In genomic region chr2:26638572-26638971, GRCm38 (mm10) we compare ENCODE assay signal across 11 mouse cellular contexts. TPM values are rescaled to one million over a fixed set of nuclear protein-coding genes. Genes with fewer than 3 reads are reported as not detected.
A peak's percentile ranks its signal among the peaks of the same experiment; 100 is the strongest.
DNase-seq lines count a peak whose midpoint lies in the region; ATAC-seq and TF ChIP-seq lines count a peak whose summit lies in the region.
"Had no signal": no experiment of that assay in that cellular context is flagged by ENCODE, and none has a peak within 500 bp of the region (broad histone marks: within the 10 kb centered on the region; RNA-seq: fewer than 3 reads in every experiment).

No protein-coding gene starts in this region.

- no peaks in the 10 kb centered on the region for H3K27me3 ChIP-seq in heart, adult 2 months (ENCODE audit: control insufficient read depth, insufficient read depth, low read length)
- no peaks in the 10 kb centered on the region for H3K27me3 ChIP-seq in ES-Bruce4 (ENCODE audit: control insufficient read depth, insufficient read depth, low read length, poor library complexity, severe bottlenecking)
- no peaks in the 10 kb centered on the region for H3K27me3 ChIP-seq in heart, postnatal 0 days (ENCODE audit: control insufficient read depth, insufficient read depth, low read length)

- peaks cover 7% of the 10 kb centered on the region for H3K36me3 ChIP-seq in heart, adult 2 months (ENCODE audit: control insufficient read depth, insufficient read depth, low read length)
- H3K36me3 ChIP-seq in ES-Bruce4 (ENCODE audit: control insufficient read depth, insufficient read depth, low read length, poor library complexity, severe bottlenecking): peaks cover 32% of the 10 kb centered on the region
- H3K36me3 ChIP-seq in heart, postnatal 0 days (replicated peaks; ENCODE audit: control insufficient read depth, insufficient read depth, low read length): peaks cover 29% of the 10 kb centered on the region
- H3K36me3 ChIP-seq in macrophage (ENCODE audit: inconsistent target): peaks cover 31% of the 10 kb centered on the region

- TF ChIP-seq EP300 in heart, adult 2 months (IDR thresholded peaks at IDR 0.05; ENCODE audit: insufficient read depth, low read depth, low read length): no peak
- TF ChIP-seq EP300 in ES-Bruce4 (IDR thresholded peaks at IDR 0.05; ENCODE audit: insufficient read depth, low read depth, low read length): no peak
- no peak for TF ChIP-seq EP300 in heart, postnatal 0 days (IDR thresholded peaks at IDR 0.05; ENCODE audit: low read depth)

- H3K79me2 ChIP-seq in heart, adult 2 months (replicated peaks; ENCODE audit: control insufficient read depth, insufficient read depth, low read length): no peaks in the 10 kb centered on the region
- H3K79me2 ChIP-seq in macrophage (ENCODE audit: inconsistent target): peaks cover 28% of the 10 kb centered on the region

- no peaks in the 10 kb centered on the region for H3K9me3 ChIP-seq in ES-Bruce4 (replicated peaks; ENCODE audit: control insufficient read depth, insufficient read depth, low read length, poor library complexity, severe bottlenecking)
- H3K9me3 ChIP-seq in heart, postnatal 0 days (replicated peaks; ENCODE audit: control insufficient read depth, low read length): no peaks in the 10 kb centered on the region

- intact Hi-C loops in heart, adult 2 months (cut with DNase I): no loop called here

- H3K9ac ChIP-seq in heart, adult 2 months (ENCODE audit: low read depth, low read length): peak overlapping the region; percentile 34; the same call in 1 of the 2 replicates
- peak overlapping the region; percentile 100 for H3K9ac ChIP-seq in ES-Bruce4 (ENCODE audit: low read depth, poor library complexity, severe bottlenecking)
- no peak overlapping the region for H3K9ac ChIP-seq in heart, postnatal 0 days (replicated peaks; ENCODE audit: low read depth, low read length)

- no peak for ATAC-seq in heart, postnatal 0 days (ENCODE audit: insufficient read depth, low read depth)

- peak overlapping the region; percentile 87 for H3K4me3 ChIP-seq in heart, adult 2 months
- H3K4me3 ChIP-seq in ES-Bruce4 (ENCODE audit: low read depth, low read length): peak overlapping the region; percentile 99
- H3K4me3 ChIP-seq in heart, postnatal 0 days (ENCODE audit: low read depth, low read length): peak overlapping the region; percentile 86
- peak overlapping the region; percentile 99; the same call in 1 of the 2 replicates for H3K4me3 ChIP-seq in macrophage (ENCODE audit: inconsistent target)

- 61% methylated on average over 5 of the region's 5 CpGs for WGBS in heart, adult 2 months
- WGBS in heart, postnatal 0 days: 61% methylated on average over 5 of the region's 5 CpGs
- 55% methylated on average over 5 of the region's 5 CpGs for WGBS in macrophage (ENCODE audit: missing documents)

- TF ChIP-seq CTCF in heart, adult 2 months (IDR thresholded peaks at IDR 0.05): no peak
- TF ChIP-seq CTCF in ES-Bruce4 (IDR thresholded peaks at IDR 0.05; ENCODE audit: low read depth, low read length): no peak
- TF ChIP-seq CTCF in heart, postnatal 0 days (IDR thresholded peaks at IDR 0.05; ENCODE audit: low read depth): no peak

- peak overlapping the region; percentile 73 for H3K4me2 ChIP-seq in heart, postnatal 0 days (ENCODE audit: low read depth, low read length)

- H3K4me1 ChIP-seq in heart, adult 2 months (ENCODE audit: control insufficient read depth, insufficient read depth, low read length): peaks cover 8% of the 10 kb centered on the region
- H3K4me1 ChIP-seq in ES-Bruce4 (ENCODE audit: control insufficient read depth, insufficient read depth, low read length): no peaks in the 10 kb centered on the region
- peaks cover 15% of the 10 kb centered on the region for H3K4me1 ChIP-seq in heart, postnatal 0 days (ENCODE audit: control insufficient read depth, insufficient read depth)

- DNase-seq in heart, adult 2 months: no peak
- DNase-seq in heart, adult 18-20 months: no peak
- no peak for DNase-seq in heart, postnatal 0 days (ENCODE audit: low spot score)
- DNase-seq in urinary bladder, adult 2 months (ENCODE audit: low spot score): no peak
- DNase-seq in thymus, postnatal 4 days: no peak
- no peak for DNase-seq in lung, postnatal 4 days

- peak overlapping the region; percentile 2; the same call in 1 of the 2 replicates for H3K27ac ChIP-seq in heart, adult 2 months
- H3K27ac ChIP-seq in ES-Bruce4 (ENCODE audit: insufficient read depth, low read length) (peak overlapping the region; percentile 55), macrophage (no peak overlapping the region)
- H3K27ac ChIP-seq in heart, postnatal 0 days (ENCODE audit: low read depth): no peak overlapping the region

- TF ChIP-seq POLR2A in heart, adult 2 months (IDR thresholded peaks at IDR 0.05; ENCODE audit: insufficient read depth, low read depth, low read length): no peak
- TF ChIP-seq POLR2A in ES-Bruce4 (IDR thresholded peaks at IDR 0.05; ENCODE audit: insufficient read depth, low read length): no peak

RNA-seq across cellular contexts. Expression of gene Fam69b, which starts 10.3 kb away (rescaled TPM):
- total RNA-seq in heart, adult 2 months (2021): 10 to 100 TPM; 20.0 to 21.1 TPM
- 45.7 and 47.6 TPM in 2 replicates for polyA plus RNA-seq in heart, adult 2 months (2012; rRNA removed)
- 10 to 100 TPM; 22.0 to 22.2 TPM for total RNA-seq in heart, adult 18-20 months (2021)
- 4.9 and 5.3 TPM in 2 replicates for polyA plus RNA-seq in ES-Bruce4 (2011; ENCODE audit: insufficient read depth, insufficient read length, low read depth, missing spikeins)
- 16.5 and 23.2 TPM in 2 replicates for total RNA-seq in heart, postnatal 0 days (2014; rRNA removed; ENCODE audit: low replicate concordance)
- polyA plus RNA-seq in heart, postnatal 0 days (2015; fragmentation: Nextera tagmentation; extraction: Ambion mirVana): 7.7 and 9.7 TPM in 2 replicates
- 1 to 10 TPM in 1 of 26 experiments, not detected in 25; 1.9 TPM for total RNA-seq in macrophage (2018; cell fraction: chromatin; rRNA removed)
- total RNA-seq in macrophage (2018; cell fraction: cytosol; rRNA removed): under 1 TPM in 9 of 26 experiments, not detected in 17; 0.09 to 0.27 (median 0.11) TPM
- under 1 TPM in 1 of 26 experiments, not detected in 25; 0.44 TPM for total RNA-seq in macrophage (2018; cell fraction: nucleus; rRNA removed)
- polyA plus RNA-seq in macrophage (2018): 0.51 TPM in 1 of 3 replicates, not detected in the others
- 11.5 and 12.5 TPM in 2 replicates for polyA plus RNA-seq in urinary bladder, adult 2 months (2012; rRNA removed)

RNA-seq across cellular contexts. Expression of gene Lcn4, which starts 32.5 kb away (rescaled TPM):
- total RNA-seq in heart, adult 2 months (2021): not detected
- not detected in 2 replicates for polyA plus RNA-seq in heart, adult 2 months (2012; rRNA removed)
- not detected for total RNA-seq in heart, adult 18-20 months (2021)
- polyA plus RNA-seq in ES-Bruce4 (2011; ENCODE audit: insufficient read depth, insufficient read length, low read depth, missing spikeins): not detected in 2 replicates
- not detected in 2 replicates for total RNA-seq in heart, postnatal 0 days (2014; rRNA removed; ENCODE audit: low replicate concordance)
- not detected in 2 replicates for polyA plus RNA-seq in heart, postnatal 0 days (2015; fragmentation: Nextera tagmentation; extraction: Ambion mirVana)
- not detected for total RNA-seq in macrophage (2018; cell fraction: chromatin; rRNA removed)
- not detected for total RNA-seq in macrophage (2018; cell fraction: cytosol; rRNA removed)
- total RNA-seq in macrophage (2018; cell fraction: nucleus; rRNA removed): not detected
- not detected in 3 replicates for polyA plus RNA-seq in macrophage (2018)
- not detected in 2 replicates for polyA plus RNA-seq in urinary bladder, adult 2 months (2012; rRNA removed)
- total RNA-seq: common myeloid progenitor, adult 5-6 weeks; liver, adult 2 months had no signal
- polyA plus RNA-seq: liver, adult 2 months had no signal

RNA-seq across cellular contexts. Expression of gene Agpat2, which starts 34.4 kb away (rescaled TPM):
- total RNA-seq in heart, adult 2 months (2021): 10 to 100 TPM; 52.8 to 59.2 TPM
- polyA plus RNA-seq in heart, adult 2 months (2012; rRNA removed): 117 and 142 TPM in 2 replicates
- 10 to 100 TPM; 53.9 to 88.6 TPM for total RNA-seq in heart, adult 18-20 months (2021)
- polyA plus RNA-seq in ES-Bruce4 (2011; ENCODE audit: insufficient read depth, insufficient read length, low read depth, missing spikeins) (19.7 and 21.0 TPM in 2 replicates), macrophage (2018) (26.9 to 35.7 TPM (median 35.5 TPM) in 3 replicates)
- 41.0 and 49.3 TPM in 2 replicates for total RNA-seq in heart, postnatal 0 days (2014; rRNA removed; ENCODE audit: low replicate concordance)
- 23.9 and 24.1 TPM in 2 replicates for polyA plus RNA-seq in heart, postnatal 0 days (2015; fragmentation: Nextera tagmentation; extraction: Ambion mirVana)
- total RNA-seq in macrophage (2018; cell fraction: chromatin; rRNA removed): 10 to 100 TPM in 14 of 26 experiments, 1 to 10 TPM in 12; 2.1 to 27.3 (median 10.4) TPM
- total RNA-seq in macrophage (2018; cell fraction: cytosol; rRNA removed): 10 to 100 TPM; 15.1 to 41.4 (median 22.9) TPM
- total RNA-seq in macrophage (2018; cell fraction: nucleus; rRNA removed): 10 to 100 TPM in 20 of 26 experiments, 1 to 10 TPM in 6; 6.4 to 27.3 (median 13.7) TPM
- 48.3 and 63.6 TPM in 2 replicates for polyA plus RNA-seq in urinary bladder, adult 2 months (2012; rRNA removed)

RNA-seq across cellular contexts. Expression of gene Gm20532, which starts 52.1 kb away (rescaled TPM):
- not detected for total RNA-seq in heart, adult 2 months (2021)
- polyA plus RNA-seq in heart, adult 2 months (2012; rRNA removed): not detected in 2 replicates
- total RNA-seq in heart, adult 18-20 months (2021): not detected
- polyA plus RNA-seq in ES-Bruce4 (2011; ENCODE audit: insufficient read depth, insufficient read length, low read depth, missing spikeins): not detected in 2 replicates
- not detected in 2 replicates for total RNA-seq in heart, postnatal 0 days (2014; rRNA removed; ENCODE audit: low replicate concordance)
- polyA plus RNA-seq in heart, postnatal 0 days (2015; fragmentation: Nextera tagmentation; extraction: Ambion mirVana): not detected in 2 replicates
- total RNA-seq in macrophage (2018; cell fraction: chromatin; rRNA removed): not detected
- total RNA-seq in macrophage (2018; cell fraction: cytosol; rRNA removed): under 1 TPM in 1 of 26 experiments, not detected in 25; 0.14 TPM
- not detected for total RNA-seq in macrophage (2018; cell fraction: nucleus; rRNA removed)
- polyA plus RNA-seq in macrophage (2018): 0.22 TPM in 1 of 3 replicates, not detected in the others
- not detected in 2 replicates for polyA plus RNA-seq in urinary bladder, adult 2 months (2012; rRNA removed)
- total RNA-seq: common myeloid progenitor, adult 5-6 weeks; liver, adult 2 months had no signal
- polyA plus RNA-seq: CD4-positive, CD25-positive, alpha-beta regulatory T cell, adult 4 months; liver, adult 2 months had no signal

RNA-seq across cellular contexts. Expression of gene Egfl7, which starts 58.8 kb away (rescaled TPM):
- 100 to 1,000 TPM; 102 to 111 TPM for total RNA-seq in heart, adult 2 months (2021)
- 499 and 610 TPM in 2 replicates for polyA plus RNA-seq in heart, adult 2 months (2012; rRNA removed)
- total RNA-seq in heart, adult 18-20 months (2021): 10 to 100 TPM; 94.2 to 94.8 TPM
- polyA plus RNA-seq in ES-Bruce4 (2011; ENCODE audit: insufficient read depth, insufficient read length, low read depth, missing spikeins): 37.7 and 41.1 TPM in 2 replicates
- 375 and 401 TPM in 2 replicates for total RNA-seq in heart, postnatal 0 days (2014; rRNA removed; ENCODE audit: low replicate concordance)
- 158 and 159 TPM in 2 replicates for polyA plus RNA-seq in heart, postnatal 0 days (2015; fragmentation: Nextera tagmentation; extraction: Ambion mirVana)
- 1 to 10 TPM in 2 of 26 experiments, under 1 TPM in 1, not detected in 23; 0.98 to 2.8 (median 2.1) TPM for total RNA-seq in macrophage (2018; cell fraction: chromatin; rRNA removed)
- total RNA-seq in macrophage (2018; cell fraction: cytosol; rRNA removed): 1 to 10 TPM in 5 of 26 experiments, under 1 TPM in 18, not detected in 3; 0.17 to 1.6 (median 0.71) TPM
- total RNA-seq in macrophage (2018; cell fraction: nucleus; rRNA removed): 1 to 10 TPM in 4 of 26 experiments, under 1 TPM in 1, not detected in 21; 0.59 to 2.7 (median 1.3) TPM
- 0.33 to 1.4 TPM (median 1.2 TPM) in 3 replicates for polyA plus RNA-seq in macrophage (2018)
- 155 and 208 TPM in 2 replicates for polyA plus RNA-seq in urinary bladder, adult 2 months (2012; rRNA removed)
- polyA plus RNA-seq: CD4-positive, CD25-positive, alpha-beta regulatory T cell, adult 4 months had no signal

Comparison
In these comparisons a context has a peak if more than half of its experiments do, and no peak if none do; other contexts are left out.
1. H3K27ac ChIP-seq: peak in heart, adult 2 months (single experiment) and ES-Bruce4 (single experiment); none in heart, postnatal 0 days (single experiment) and macrophage (single experiment).
2. Peak in every context shown above with its lines, with median percentiles within 50 percentile points of each other: H3K4me3 ChIP-seq.